Mouse (Mus musculus) liver, embryonic 14.5 days (tissue): ENCODE data around the gene Capn9. TPM values are rescaled to one million over a fixed set of nuclear protein-coding genes. Genes with fewer than 3 reads are reported as not detected.

Experiments used
- ATAC-seq: fragments of 200-750 bp; cut with Nextera tagmentation; 2 replicates; pipeline ENCODE4 v1.8.0; 2017; ENCODE audit warnings: moderate number of reproducible peaks, mild to moderate bottlenecking, moderate library complexity; ENCODE audit not compliant: insufficient read depth
- DNase-seq, 3 experiments: peaks; one replicate each; pipeline ENCODE4 v3.0.0-alpha.2; 2012 to 2013; ENCODE audit warnings: low read depth in 3 of 3, low spot score in 3 of 3
- H3K27ac ChIP-seq: fragments of 300-500 bp; sonication (generic); 2 replicates; pipeline ENCODE4 v1.5.1; 2014; ENCODE audit warnings: moderate library complexity, mild to moderate bottlenecking, control low read depth, inconsistent platforms
- H3K27me3 ChIP-seq: fragments of 300-500 bp; sonication (generic); 2 replicates; pipeline ENCODE4 v1.6.1; 2014; ENCODE audit warnings: mild to moderate bottlenecking, low read length, moderate library complexity; ENCODE audit not compliant: control insufficient read depth, insufficient read depth
- H3K36me3 ChIP-seq: fragments of 300-500 bp; sonication (generic); replicated peaks from 2 replicates; pipeline ENCODE4 v1.6.1; 2014; ENCODE audit warnings: low read depth; ENCODE audit not compliant: control insufficient read depth, insufficient read depth
- H3K4me1 ChIP-seq, 2 experiments: fragments of 200-500 bp in 1 of 2; fragments of 300-500 bp in 1 of 2; sonication (generic) in 1 of 2; replicated peaks; 2 replicates each; pipeline ENCODE4 v1.6.1; 2012 to 2014; ENCODE audit warnings: antibody characterized with exemption in 1 of 2, inconsistent platforms in 1 of 2, low read length in 1 of 2; ENCODE audit not compliant: control insufficient read depth in 2 of 2, insufficient read depth in 2 of 2
- H3K4me2 ChIP-seq: fragments of 300-500 bp; sonication (generic); 2 replicates; pipeline ENCODE4 v1.6.1; 2014; ENCODE audit warnings: low read depth, mild to moderate bottlenecking, control low read depth, moderate library complexity
- H3K4me3 ChIP-seq, 2 experiments: fragments of 200-500 bp in 1 of 2; fragments of 300-500 bp in 1 of 2; sonication (generic) in 1 of 2; 2 replicates each; pipeline ENCODE4 v1.5.1; 2012 to 2014; ENCODE audit warnings: low read depth in 2 of 2, low read length in 2 of 2, mild to moderate bottlenecking in 2 of 2, control low read depth in 1 of 2, inconsistent platforms in 1 of 2, moderate library complexity in 1 of 2; ENCODE audit not compliant: insufficient read depth in 1 of 2
- H3K9ac ChIP-seq: fragments of 300-500 bp; sonication (generic); replicated peaks from 2 replicates; pipeline ENCODE4 v1.6.1; 2014; ENCODE audit warnings: mild to moderate bottlenecking, control low read depth, moderate library complexity
- H3K9me3 ChIP-seq: fragments of 300-500 bp; sonication (generic); 2 replicates; pipeline ENCODE4 v1.6.1; 2016; ENCODE audit warnings: low read length, mixed read lengths; ENCODE audit not compliant: control insufficient read depth
- CTCF ChIP-seq: IDR thresholded peaks from 2 replicates; pipeline ENCODE4 v1.5.1; 2016; ENCODE audit warnings: antibody characterized with exemption, low read depth, control low read depth
- EP300 ChIP-seq: IDR thresholded peaks from 2 replicates; pipeline ENCODE4 v1.6.1; 2016; ENCODE audit warnings: antibody characterized with exemption, low read depth
- WGBS: fragments of 180-500 bp; shearing (Covaris S2); extraction: QIAGEN DNeasy Blood & Tissue Kit; methylation state at CpG from one replicate; pipeline ENCODE4 v1.1.7; 2014; ENCODE audit not compliant: insufficient replicate concordance; 5-methylcytosine and 5-hydroxymethylcytosine counted together
- polyA plus RNA-seq, 2 experiments: library from polyadenylated mRNA; depleted of rRNA in 1 of 2; stranded (reverse) in 1 of 2; unstranded in 1 of 2; fragments of >200 nt; fragmentation: Nextera tagmentation in 1 of 2; extraction: Ambion mirVana in 1 of 2; gene quantifications; 2 replicates each; pipeline versions ENCODE4 v1.2.1 to v1.2.3; 2012 to 2014

Gene Capn9
- polyA plus RNA-seq, 2 experiments: not detected

DNA sequence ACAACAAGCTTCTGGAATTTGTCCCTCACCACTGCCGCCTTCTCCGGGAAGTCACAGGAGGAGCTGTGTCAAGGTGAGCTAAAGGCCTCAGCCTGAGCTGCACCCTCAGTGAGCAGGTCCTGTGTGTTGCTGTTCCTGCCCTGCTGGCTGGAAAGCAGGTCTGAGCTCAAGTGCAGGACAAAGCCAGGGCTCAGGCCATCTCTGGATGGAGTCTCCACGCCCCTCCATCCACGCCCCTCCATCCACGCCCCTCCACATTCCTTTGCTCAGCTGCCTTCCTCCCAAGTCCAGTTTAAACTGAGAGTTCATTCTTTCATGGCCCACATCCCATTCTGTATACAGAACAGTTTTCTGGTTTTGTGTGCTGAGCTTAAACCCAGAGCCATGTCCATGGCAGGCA, 40.5 kb upstream of the Capn9 start:
- peaks cover 10% of the 10 kb centered on the region for H3K36me3 ChIP-seq

DNA sequence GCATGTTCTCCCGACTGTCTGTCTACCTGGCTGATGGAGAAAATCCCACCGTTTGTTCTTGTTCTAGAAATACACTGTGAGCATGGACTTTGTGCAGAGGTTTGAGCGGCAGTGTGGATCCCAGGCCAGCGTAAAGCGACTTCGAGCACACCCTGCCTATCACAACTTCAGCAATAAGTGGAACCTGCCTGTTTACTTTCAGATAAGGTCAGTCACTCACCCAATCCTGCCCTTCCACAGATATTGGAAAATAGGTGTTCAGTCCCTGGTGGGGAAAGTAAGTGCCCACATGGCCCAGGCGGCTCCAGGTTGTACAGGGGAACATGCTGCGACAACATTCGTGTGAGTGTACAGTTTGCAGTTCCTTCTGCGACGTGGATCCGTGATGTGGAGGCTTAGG, 35.0 kb upstream of the Capn9 start:
- ATAC-seq (no peak), DNase-seq (no peak)
- no peak overlapping the region for H3K4me2 ChIP-seq
- H3K9me3 ChIP-seq: no peaks in the 10 kb centered on the region
- TF ChIP-seq EP300 (no peak), CTCF (no peak)
- H3K27ac ChIP-seq: no peak overlapping the region
- H3K4me3 ChIP-seq: no peak overlapping the region
- 76% methylated on average over 12 of the region's 12 CpGs for WGBS
- H3K27me3 ChIP-seq: no peaks in the 10 kb centered on the region
- H3K9ac ChIP-seq: no peak overlapping the region
- peaks cover 0 to 4% of the 10 kb centered on the region in 2 experiments; a peak in 2 of 4 replicates for H3K4me1 ChIP-seq
- H3K36me3 ChIP-seq: peaks cover 28% of the 10 kb centered on the region; the same call in 1 of the 2 replicates

More for the DNA sequence above, 40.5 kb upstream of the Capn9 start:
- H3K4me2 ChIP-seq: no peak overlapping the region
- DNase-seq (no peak), ATAC-seq (no peak)
- TF ChIP-seq EP300: no peak
- TF ChIP-seq CTCF: no peak
- H3K9me3 ChIP-seq: no peaks in the 10 kb centered on the region
- no peak overlapping the region for H3K27ac ChIP-seq
- 79% methylated on average over 5 of the region's 5 CpGs for WGBS
- H3K4me3 ChIP-seq: no peak overlapping the region
- H3K27me3 ChIP-seq: no peaks in the 10 kb centered on the region
- no peak overlapping the region for H3K9ac ChIP-seq
- no peaks in the 10 kb centered on the region; a peak in 1 of 4 replicates for H3K4me1 ChIP-seq

DNA sequence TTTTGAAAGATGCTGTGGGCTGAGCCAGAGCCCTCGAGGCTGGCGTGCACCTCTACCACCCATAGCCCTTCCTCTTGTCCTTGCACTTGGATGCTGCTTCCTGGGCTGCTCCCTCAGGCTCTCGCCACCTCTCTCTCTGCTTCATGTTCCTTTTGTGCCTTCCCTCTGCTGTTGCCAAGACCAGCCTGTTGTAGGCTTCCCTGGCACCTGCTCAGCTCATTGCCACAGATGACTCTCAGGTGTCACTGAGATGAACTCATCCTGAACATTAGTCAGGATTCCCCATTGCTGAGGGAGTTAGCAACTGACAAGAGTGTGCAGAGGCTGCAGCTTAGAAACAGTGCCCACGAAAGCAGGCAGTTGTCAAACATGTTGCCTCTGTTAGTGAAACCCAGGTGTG, 33.9 kb upstream of the Capn9 start:
- H3K4me2 ChIP-seq: no peak overlapping the region
- TF ChIP-seq CTCF: no peak
- no peak for TF ChIP-seq EP300
- no peaks in the 10 kb centered on the region for H3K9me3 ChIP-seq
- no peaks in the 10 kb centered on the region for H3K27me3 ChIP-seq
- DNase-seq (no peak), ATAC-seq (no peak)
- peaks cover 0 to 4% of the 10 kb centered on the region in 2 experiments; a peak in 2 of 4 replicates for H3K4me1 ChIP-seq
- H3K36me3 ChIP-seq: peaks cover 35% of the 10 kb centered on the region
- WGBS: 77% methylated on average over 4 of the region's 4 CpGs
- no peak overlapping the region for H3K4me3 ChIP-seq
- no peak overlapping the region for H3K9ac ChIP-seq
- no peak overlapping the region for H3K27ac ChIP-seq

DNA sequence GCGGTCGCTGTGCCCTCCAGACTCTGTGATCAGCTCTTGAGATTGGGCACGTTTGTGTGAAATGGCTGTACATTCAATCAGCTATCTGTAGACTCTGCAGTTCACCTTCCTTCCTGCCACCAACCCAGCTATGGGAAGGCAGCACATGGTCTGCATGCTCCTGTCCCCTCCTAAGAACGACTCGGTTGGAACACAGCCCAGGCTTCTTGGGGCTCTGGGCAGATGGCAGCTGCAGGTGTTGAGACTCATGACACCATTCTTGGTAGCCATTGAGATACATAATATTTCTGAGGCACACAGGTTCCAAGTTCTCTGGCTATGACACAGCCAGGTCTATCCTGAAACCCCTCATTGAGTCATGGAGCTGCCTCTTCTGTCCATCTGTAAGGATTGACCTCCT, 32.6 kb upstream of the Capn9 start:
- H3K4me3 ChIP-seq: no peak overlapping the region
- no peak for TF ChIP-seq EP300
- TF ChIP-seq CTCF: no peak
- H3K9ac ChIP-seq: no peak overlapping the region
- H3K36me3 ChIP-seq: peaks cover 35% of the 10 kb centered on the region
- H3K27me3 ChIP-seq: no peaks in the 10 kb centered on the region
- ATAC-seq: no peak
- no peak for DNase-seq
- H3K4me2 ChIP-seq: no peak overlapping the region
- no peaks in the 10 kb centered on the region for H3K9me3 ChIP-seq
- WGBS: 86% methylated on average over 5 of the region's 5 CpGs
- H3K4me1 ChIP-seq: peaks cover 0 to 4% of the 10 kb centered on the region in 2 experiments; a peak in 2 of 4 replicates
- no peak overlapping the region for H3K27ac ChIP-seq

DNA sequence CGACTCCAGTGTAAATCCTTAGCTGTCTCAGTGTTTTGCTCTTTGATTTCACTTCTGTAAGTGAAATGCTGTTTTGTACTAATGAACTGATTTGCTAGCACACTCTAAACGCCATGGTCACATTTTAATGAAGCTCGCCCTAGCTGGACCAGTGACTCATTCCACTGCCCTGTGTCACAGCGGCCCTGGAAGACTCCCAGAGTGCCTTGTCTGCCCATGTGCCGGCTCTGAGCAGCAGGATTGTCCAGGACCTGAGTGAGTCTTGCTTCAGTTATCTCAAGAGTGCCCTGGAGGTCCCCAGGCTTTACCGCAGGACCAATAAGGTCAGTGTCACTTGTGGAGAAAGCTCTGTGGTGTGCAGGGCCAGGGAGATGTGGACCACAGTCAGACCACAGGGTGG, 29.5 kb upstream of the Capn9 start:
- Histone ChIP-seq H3K27me3 (no peaks in the 10 kb centered on the region), H3K9ac (no peak overlapping the region), H3K27ac (no peak overlapping the region), H3K36me3 (peaks cover 40% of the 10 kb centered on the region), H3K9me3 (no peaks in the 10 kb centered on the region), H3K4me1 (no peaks in the 10 kb centered on the region), H3K4me3 (no peak overlapping the region), H3K4me2 (no peak overlapping the region)
- TF ChIP-seq EP300 (no peak), CTCF (no peak)
- WGBS: 76% methylated on average over 6 of the region's 6 CpGs
- DNase-seq: no peak
- no peak for ATAC-seq
